ENCODE assay signal across 8 mouse cellular contexts in genomic region chr11:98773635-98774295, GRCm38 (mm10). TPM values are rescaled to one million over a fixed set of nuclear protein-coding genes. Genes with fewer than 3 reads are reported as not detected.
DNase-seq lines count a peak whose midpoint lies in the region; ATAC-seq and TF ChIP-seq lines count a peak whose summit lies in the region.

No protein-coding gene starts in this region.

- no peaks in the 10 kb centered on the region for H3K79me2 ChIP-seq in heart, adult 2 months (replicated peaks; ENCODE audit: control insufficient read depth, insufficient read depth, low read length)

- peak; percentile 95 for TF ChIP-seq POLR2A in heart, adult 2 months (IDR thresholded peaks at IDR 0.05; ENCODE audit: insufficient read depth, low read depth, low read length)
- TF ChIP-seq POLR2A in limb, embryonic 14.5 days (IDR thresholded peaks at IDR 0.05; ENCODE audit: borderline replicate concordance, extremely low read depth, insufficient read depth, insufficient read length) = no peak

- H3K9ac ChIP-seq in embryonic facial prominence, embryonic 13.5 days = peak overlapping the region; percentile 64; the same call in 1 of the 2 replicates
- peak overlapping the region; percentile 91 for H3K9ac ChIP-seq in heart, adult 2 months (ENCODE audit: low read depth, low read length)
- 0 out of 2 replicates have a peak overlapping the region, but pooled peaks have one; percentile 21 for H3K9ac ChIP-seq in limb, embryonic 14.5 days (ENCODE audit: low read depth, low read length, severe bottlenecking)
- peak overlapping the region; percentile 64; the same call in 1 of the 2 replicates for H3K9ac ChIP-seq in midbrain, postnatal 0 days (replicated peaks; ENCODE audit: low read length, poor library complexity, severe bottlenecking)

- no peaks in the 10 kb centered on the region for H3K9me3 ChIP-seq in embryonic facial prominence, embryonic 13.5 days
- H3K9me3 ChIP-seq in limb, embryonic 14.5 days (ENCODE audit: control insufficient read depth, low read length) = no peaks in the 10 kb centered on the region
- H3K9me3 ChIP-seq in midbrain, postnatal 0 days (ENCODE audit: low read length) = no peaks in the 10 kb centered on the region

- intact Hi-C loops in heart, adult 2 months (cut with DNase I) = loop anchor here (1.0 to 2.0 kb wide), 2 partner anchors 13 to 32 kb away; no protein-coding TSS in a partner anchor

- peak; percentile 31 for TF ChIP-seq CTCF in heart, adult 2 months (IDR thresholded peaks at IDR 0.05)
- no peak for TF ChIP-seq CTCF in midbrain, postnatal 0 days (IDR thresholded peaks at IDR 0.05)

- peak; percentile 100 for DNase-seq in 3134 (ENCODE audit: extremely low read depth, insufficient read length, low spot score)
- DNase-seq in adrenal gland, postnatal 36 days = peak; percentile 100
- DNase-seq in heart, adult 2 months = peak; percentile 100
- DNase-seq in kidney, adult 9 months = peak; percentile 100
- DNase-seq in limb, embryonic 14.5 days (ENCODE audit: low spot score) = peak; percentile 97
- peak; percentile 95 for DNase-seq in midbrain, postnatal 0 days (ENCODE audit: low spot score)
- peak; percentile 89 to 92 for DNase-seq in spleen, postnatal 14 days (ENCODE audit: low spot score in 2 of 2)

- no peak overlapping the region for H3K27ac ChIP-seq in embryonic facial prominence, embryonic 13.5 days
- peak overlapping the region; percentile 100 for H3K27ac ChIP-seq in heart, adult 2 months
- 0 out of 2 replicates have a peak overlapping the region, but pooled peaks have one; percentile 28 for H3K27ac ChIP-seq in limb, embryonic 14.5 days (replicated peaks; ENCODE audit: low read depth, low read length)
- peak overlapping the region; percentile 72 for H3K27ac ChIP-seq in midbrain, postnatal 0 days (ENCODE audit: low read depth, low read length)

- ATAC-seq in embryonic facial prominence, embryonic 13.5 days (ENCODE audit: insufficient number of reproducible peaks, insufficient read depth, low FRiP score, low TSS enrichment, low read depth) = peak; percentile 59
- ATAC-seq in limb, embryonic 14.5 days (ENCODE audit: low FRiP score, low read depth) = peak; percentile 86
- ATAC-seq in midbrain, postnatal 0 days (ENCODE audit: low FRiP score) = peak; percentile 67

- H3K27me3 ChIP-seq in embryonic facial prominence, embryonic 13.5 days = no peaks in the 10 kb centered on the region
- H3K27me3 ChIP-seq in heart, adult 2 months (ENCODE audit: control insufficient read depth, insufficient read depth, low read length) = no peaks in the 10 kb centered on the region
- no peaks in the 10 kb centered on the region for H3K27me3 ChIP-seq in limb, embryonic 14.5 days (ENCODE audit: control insufficient read depth, insufficient read depth, low read length)
- H3K27me3 ChIP-seq in midbrain, postnatal 0 days (ENCODE audit: insufficient read depth, low read length) = no peaks in the 10 kb centered on the region

- TF ChIP-seq EP300 in heart, adult 2 months (IDR thresholded peaks at IDR 0.05; ENCODE audit: insufficient read depth, low read depth, low read length) = peak; percentile 98

- H3K36me3 ChIP-seq in embryonic facial prominence, embryonic 13.5 days = peaks cover 27% of the 10 kb centered on the region
- peaks cover 29% of the 10 kb centered on the region for H3K36me3 ChIP-seq in heart, adult 2 months (ENCODE audit: control insufficient read depth, insufficient read depth, low read length)
- H3K36me3 ChIP-seq in limb, embryonic 14.5 days (ENCODE audit: control insufficient read depth, insufficient read depth, low read length) = peaks cover 19% of the 10 kb centered on the region
- H3K36me3 ChIP-seq in midbrain, postnatal 0 days (ENCODE audit: insufficient read depth, low read length) = peaks cover 29% of the 10 kb centered on the region

- peak overlapping the region; percentile 36 for H3K4me3 ChIP-seq in embryonic facial prominence, embryonic 13.5 days
- peak overlapping the region; percentile 78 for H3K4me3 ChIP-seq in heart, adult 2 months
- H3K4me3 ChIP-seq in limb, embryonic 14.5 days (replicated peaks; ENCODE audit: low read length) = peak overlapping the region; percentile 34
- H3K4me3 ChIP-seq in midbrain, postnatal 0 days (ENCODE audit: low read depth, low read length) = peak overlapping the region; percentile 53

- peak overlapping the region; percentile 86 for H3K4me2 ChIP-seq in embryonic facial prominence, embryonic 13.5 days
- peak overlapping the region; percentile 84 for H3K4me2 ChIP-seq in limb, embryonic 14.5 days (replicated peaks; ENCODE audit: low read depth, low read length, severe bottlenecking)
- peak overlapping the region; percentile 96 for H3K4me2 ChIP-seq in midbrain, postnatal 0 days (ENCODE audit: low read depth, low read length, poor library complexity, severe bottlenecking)

- H3K4me1 ChIP-seq in embryonic facial prominence, embryonic 13.5 days = peaks cover 49% of the 10 kb centered on the region
- peaks cover 33% of the 10 kb centered on the region for H3K4me1 ChIP-seq in heart, adult 2 months (ENCODE audit: control insufficient read depth, insufficient read depth, low read length)
- peaks cover 49% of the 10 kb centered on the region for H3K4me1 ChIP-seq in limb, embryonic 14.5 days (ENCODE audit: control insufficient read depth, insufficient read depth, low read length)
- H3K4me1 ChIP-seq in midbrain, postnatal 0 days (ENCODE audit: insufficient read depth, low read length) = peaks cover 12% of the 10 kb centered on the region; the same call in 1 of the 2 replicates

- WGBS in embryonic facial prominence, embryonic 13.5 days = under 1% methylated on average over 37 of the region's 37 CpGs
- WGBS in heart, adult 2 months = 1% methylated on average over 37 of the region's 37 CpGs
- WGBS in limb, embryonic 14.5 days = under 1% methylated on average over 34 of the region's 37 CpGs
- WGBS in midbrain, postnatal 0 days = under 1% methylated on average over 36 of the region's 37 CpGs

RNA-seq across cellular contexts. Expression of gene Nr1d1, which starts 1.4 kb away (rescaled TPM):
- 100 to 1,000 TPM; 116 to 171 TPM for total RNA-seq in adrenal gland, postnatal 36 days (2021)
- polyA plus RNA-seq in embryonic facial prominence, embryonic 13.5 days (2015; fragmentation: Nextera tagmentation; extraction: Ambion mirVana) = 1.4 and 1.5 TPM in 2 replicates
- 100 to 1,000 TPM in 1 of 2 experiments, 10 to 100 TPM in 1; 35.5 to 111 TPM for total RNA-seq in heart, adult 2 months (2021)
- polyA plus RNA-seq in heart, adult 2 months (2012; rRNA removed) = 190 and 208 TPM in 2 replicates
- 1.8 and 2.5 TPM in 2 replicates for polyA plus RNA-seq in limb, embryonic 14.5 days (2012; rRNA removed)
- 1.2 and 1.4 TPM in 2 replicates for polyA plus RNA-seq in limb, embryonic 14.5 days (2014; fragmentation: Nextera tagmentation; extraction: Ambion mirVana)
- 7.1 and 11.0 TPM in 2 replicates for total RNA-seq in midbrain, postnatal 0 days (2014; rRNA removed)
- polyA plus RNA-seq in midbrain, postnatal 0 days (2015; fragmentation: Nextera tagmentation; extraction: Ambion mirVana) = 12.3 and 14.3 TPM in 2 replicates

RNA-seq across cellular contexts. Expression of gene Msl1, which starts 21.6 kb away (rescaled TPM):
- 100 to 1,000 TPM in 1 of 2 experiments, 10 to 100 TPM in 1; 94.2 to 106 TPM for total RNA-seq in adrenal gland, postnatal 36 days (2021)
- polyA plus RNA-seq in embryonic facial prominence, embryonic 13.5 days (2015; fragmentation: Nextera tagmentation; extraction: Ambion mirVana) = 31.5 and 33.0 TPM in 2 replicates
- total RNA-seq in heart, adult 2 months (2021) = 10 to 100 TPM; 68.9 to 75.3 TPM
- polyA plus RNA-seq in heart, adult 2 months (2012; rRNA removed) = 21.9 and 44.4 TPM in 2 replicates
- 76.9 and 81.1 TPM in 2 replicates for polyA plus RNA-seq in limb, embryonic 14.5 days (2012; rRNA removed)
- polyA plus RNA-seq in limb, embryonic 14.5 days (2014; fragmentation: Nextera tagmentation; extraction: Ambion mirVana) = 19.8 and 23.5 TPM in 2 replicates
- 88.3 and 107 TPM in 2 replicates for total RNA-seq in midbrain, postnatal 0 days (2014; rRNA removed)
- polyA plus RNA-seq in midbrain, postnatal 0 days (2015; fragmentation: Nextera tagmentation; extraction: Ambion mirVana) = 22.3 and 25.8 TPM in 2 replicates

RNA-seq across cellular contexts. Expression of gene Casc3, which starts 30.9 kb away (rescaled TPM):
- total RNA-seq in adrenal gland, postnatal 36 days (2021) = 10 to 100 TPM; 29.6 to 34.3 TPM
- 39.0 and 40.3 TPM in 2 replicates for polyA plus RNA-seq in embryonic facial prominence, embryonic 13.5 days (2015; fragmentation: Nextera tagmentation; extraction: Ambion mirVana)
- 10 to 100 TPM; 18.7 to 20.7 TPM for total RNA-seq in heart, adult 2 months (2021)
- polyA plus RNA-seq in heart, adult 2 months (2012; rRNA removed) = 17.5 and 25.2 TPM in 2 replicates
- 52.4 and 56.8 TPM in 2 replicates for polyA plus RNA-seq in limb, embryonic 14.5 days (2012; rRNA removed)
- 34.1 and 40.4 TPM in 2 replicates for polyA plus RNA-seq in limb, embryonic 14.5 days (2014; fragmentation: Nextera tagmentation; extraction: Ambion mirVana)
- 29.4 and 32.2 TPM in 2 replicates for total RNA-seq in midbrain, postnatal 0 days (2014; rRNA removed)
- polyA plus RNA-seq in midbrain, postnatal 0 days (2015; fragmentation: Nextera tagmentation; extraction: Ambion mirVana) = 34.0 and 39.7 TPM in 2 replicates

RNA-seq across cellular contexts. Expression of gene Thra, which starts 33.3 kb away (rescaled TPM):
- 10 to 100 TPM; 69.2 to 91.7 TPM for total RNA-seq in adrenal gland, postnatal 36 days (2021)
- 46.5 and 47.3 TPM in 2 replicates for polyA plus RNA-seq in embryonic facial prominence, embryonic 13.5 days (2015; fragmentation: Nextera tagmentation; extraction: Ambion mirVana)
- 100 to 1,000 TPM; 103 to 105 TPM for total RNA-seq in heart, adult 2 months (2021)
- 89.4 and 104 TPM in 2 replicates for polyA plus RNA-seq in heart, adult 2 months (2012; rRNA removed)
- 149 and 157 TPM in 2 replicates for polyA plus RNA-seq in limb, embryonic 14.5 days (2012; rRNA removed)
- 55.9 and 63.2 TPM in 2 replicates for polyA plus RNA-seq in limb, embryonic 14.5 days (2014; fragmentation: Nextera tagmentation; extraction: Ambion mirVana)
- 774 and 843 TPM in 2 replicates for total RNA-seq in midbrain, postnatal 0 days (2014; rRNA removed)
- 165 and 182 TPM in 2 replicates for polyA plus RNA-seq in midbrain, postnatal 0 days (2015; fragmentation: Nextera tagmentation; extraction: Ambion mirVana)

RNA-seq across cellular contexts. Expression of gene Med24, which starts 44.5 kb away (rescaled TPM):
- total RNA-seq in adrenal gland, postnatal 36 days (2021) = 10 to 100 TPM; 46.9 to 52.0 TPM
- 63.8 and 65.0 TPM in 2 replicates for polyA plus RNA-seq in embryonic facial prominence, embryonic 13.5 days (2015; fragmentation: Nextera tagmentation; extraction: Ambion mirVana)
- 10 to 100 TPM; 41.6 to 48.1 TPM for total RNA-seq in heart, adult 2 months (2021)
- polyA plus RNA-seq in heart, adult 2 months (2012; rRNA removed) = 54.5 and 65.2 TPM in 2 replicates
- 83.4 and 104 TPM in 2 replicates for polyA plus RNA-seq in limb, embryonic 14.5 days (2012; rRNA removed)
- polyA plus RNA-seq in limb, embryonic 14.5 days (2014; fragmentation: Nextera tagmentation; extraction: Ambion mirVana) = 43.9 and 48.3 TPM in 2 replicates
- total RNA-seq in midbrain, postnatal 0 days (2014; rRNA removed) = 66.6 and 81.2 TPM in 2 replicates
- 52.2 and 59.8 TPM in 2 replicates for polyA plus RNA-seq in midbrain, postnatal 0 days (2015; fragmentation: Nextera tagmentation; extraction: Ambion mirVana)

Comparison
In these comparisons a context has a peak if more than half of its experiments do, and no peak if none do; other contexts are left out.
1. H3K9ac ChIP-seq: peak in every context shown above with its lines; median percentile 91 in heart, adult 2 months; 64 in embryonic facial prominence, embryonic 13.5 days; 64 in midbrain, postnatal 0 days; 21 in limb, embryonic 14.5 days.
2. RNA of gene Nr1d1, which starts 1.4 kb away (polyA plus RNA-seq): 190 to 208 TPM in heart, adult 2 months; 12.3 to 14.3 TPM in midbrain, postnatal 0 days, 1.2 to 2.5 TPM in limb, embryonic 14.5 days and 1.4 to 1.5 TPM in embryonic facial prominence, embryonic 13.5 days; every median in the first group is over 10 times any median in the second.
3. Peak in every context shown above with its lines, with median percentiles within 50 percentile points of each other: DNase-seq, ATAC-seq, H3K4me2 ChIP-seq and H3K4me3 ChIP-seq.